Mouse (Mus musculus) c-Kit-negative CD71-positive TER-119-positive erythroid progenitor cells, embryonic 14.5 days (primary cell): ENCODE data around the gene Pomt1.

Source experiments
- DNase-seq: peaks from one replicate; pipeline ENCODE4 v3.0.0-alpha.2; 2013; ENCODE audit warnings: low read depth, low spot score

Pomt1 gene

DNA sequence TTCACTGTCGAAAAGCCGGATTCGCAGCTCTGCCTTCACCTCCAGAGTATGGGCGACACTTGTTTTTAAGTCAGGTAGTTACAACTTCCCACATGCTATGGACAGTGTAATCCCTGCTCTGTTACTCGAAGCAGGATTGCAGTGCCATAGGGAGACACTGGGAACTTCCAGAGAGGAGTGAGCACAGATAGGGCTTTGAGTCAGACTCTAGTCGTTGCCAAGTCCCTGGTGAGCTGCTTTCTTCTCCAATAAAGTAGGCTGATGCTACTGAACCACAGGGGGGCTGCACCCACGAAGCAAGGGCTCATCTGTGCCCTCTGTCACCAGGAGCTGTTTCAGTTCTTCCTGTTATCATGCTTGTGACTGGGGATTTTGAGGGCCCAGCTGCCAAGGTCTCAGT, 14.8 kb upstream of the Pomt1 start:
- no peak for DNase-seq

DNA sequence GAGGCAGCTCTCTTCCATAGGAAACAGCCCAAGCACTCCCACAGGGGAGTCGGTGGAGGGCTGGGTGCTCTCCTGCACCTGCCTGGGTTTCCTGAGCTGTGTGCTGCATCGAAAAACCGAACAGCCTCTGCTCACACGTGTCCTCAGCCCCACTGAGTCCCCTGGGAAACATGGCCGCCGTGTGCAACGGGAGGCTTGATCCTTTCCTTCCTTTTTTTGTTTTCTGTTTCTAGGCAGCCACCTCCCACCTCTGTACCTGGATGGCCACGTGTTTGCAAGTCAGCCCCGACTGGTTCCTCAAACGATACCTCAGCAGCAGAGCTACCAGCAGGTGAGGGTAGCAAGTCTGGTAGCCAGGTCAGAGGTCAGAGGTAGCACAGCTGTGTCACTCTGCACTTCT, 14.3 kb upstream of the Pomt1 start:
- no peak for DNase-seq

DNA sequence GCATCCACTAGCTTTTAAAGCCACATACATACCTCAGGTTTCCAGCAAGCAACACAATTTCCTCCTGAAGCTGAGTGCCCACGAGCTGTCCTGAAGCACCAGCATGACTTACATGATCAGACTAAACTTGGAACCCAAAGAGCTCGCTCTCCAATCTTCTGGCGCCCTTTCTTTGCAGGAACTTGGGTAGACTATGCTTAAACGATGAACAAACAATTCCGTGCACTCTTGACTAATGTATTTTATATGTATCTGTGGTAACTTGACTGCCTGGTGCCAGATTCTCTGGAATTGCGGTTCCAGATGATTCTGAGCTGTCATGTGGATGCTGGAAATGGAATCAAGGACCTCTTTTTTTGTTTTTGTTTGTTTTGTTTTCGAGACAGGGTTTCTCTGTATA, 957 bp upstream of the Pomt1 start:
- no peak for DNase-seq

DNA sequence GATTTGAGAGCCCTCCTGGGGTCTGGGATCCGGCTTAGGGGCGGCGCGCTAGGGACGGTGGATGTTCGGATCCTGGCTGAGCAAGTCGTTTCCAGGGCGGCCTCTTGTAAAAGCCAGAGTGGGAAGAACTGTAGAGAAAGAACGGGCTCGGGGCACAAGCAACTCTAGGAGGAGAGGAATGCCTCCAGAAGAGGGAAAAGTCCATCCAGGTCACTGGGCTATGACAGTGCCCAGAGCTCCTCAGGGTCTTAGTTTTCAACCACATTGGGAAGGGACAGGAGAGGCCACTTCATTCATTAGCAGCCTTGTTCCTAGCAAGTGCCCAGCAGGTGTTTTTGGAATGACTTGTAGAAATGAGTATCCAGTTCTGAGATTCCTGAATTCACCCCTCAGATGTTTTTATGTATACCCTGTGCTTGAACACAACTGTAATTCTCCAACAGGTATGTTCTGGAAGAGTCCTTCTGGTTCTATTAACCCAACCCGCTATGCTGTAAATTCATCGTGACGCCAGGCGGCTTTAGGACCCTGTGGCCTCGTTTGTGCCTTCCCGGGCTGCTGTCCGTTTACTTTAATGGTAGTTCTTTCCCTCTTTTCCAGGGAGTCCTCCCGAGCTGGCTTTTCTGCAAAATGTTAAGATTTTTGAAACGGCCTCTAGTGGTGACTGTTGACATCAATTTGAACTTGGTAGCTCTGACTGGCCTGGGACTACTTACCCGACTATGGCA, 534 bp downstream of the Pomt1 start:
- DNase-seq, result peak; percentile 47

DNA sequence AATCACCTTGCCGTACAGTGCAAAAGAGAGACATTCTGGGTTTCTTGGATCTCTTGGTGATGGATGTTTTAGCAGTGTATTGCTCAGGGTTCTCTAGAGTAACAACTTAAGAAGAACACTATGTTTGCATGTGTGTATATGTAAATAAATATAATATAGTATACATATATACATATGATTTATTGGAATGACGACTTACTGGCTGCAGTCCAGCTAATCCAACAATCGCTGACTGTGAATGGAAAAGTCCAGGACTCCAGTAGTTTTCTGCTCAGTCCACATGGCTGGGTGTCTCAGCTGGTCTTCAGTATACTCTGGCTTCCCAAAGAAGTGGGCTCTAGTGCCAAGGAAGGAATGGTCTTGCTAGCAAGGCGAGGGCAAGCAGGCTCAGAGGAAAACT, 1.2 kb downstream of the Pomt1 start:
- no peak for DNase-seq

DNA sequence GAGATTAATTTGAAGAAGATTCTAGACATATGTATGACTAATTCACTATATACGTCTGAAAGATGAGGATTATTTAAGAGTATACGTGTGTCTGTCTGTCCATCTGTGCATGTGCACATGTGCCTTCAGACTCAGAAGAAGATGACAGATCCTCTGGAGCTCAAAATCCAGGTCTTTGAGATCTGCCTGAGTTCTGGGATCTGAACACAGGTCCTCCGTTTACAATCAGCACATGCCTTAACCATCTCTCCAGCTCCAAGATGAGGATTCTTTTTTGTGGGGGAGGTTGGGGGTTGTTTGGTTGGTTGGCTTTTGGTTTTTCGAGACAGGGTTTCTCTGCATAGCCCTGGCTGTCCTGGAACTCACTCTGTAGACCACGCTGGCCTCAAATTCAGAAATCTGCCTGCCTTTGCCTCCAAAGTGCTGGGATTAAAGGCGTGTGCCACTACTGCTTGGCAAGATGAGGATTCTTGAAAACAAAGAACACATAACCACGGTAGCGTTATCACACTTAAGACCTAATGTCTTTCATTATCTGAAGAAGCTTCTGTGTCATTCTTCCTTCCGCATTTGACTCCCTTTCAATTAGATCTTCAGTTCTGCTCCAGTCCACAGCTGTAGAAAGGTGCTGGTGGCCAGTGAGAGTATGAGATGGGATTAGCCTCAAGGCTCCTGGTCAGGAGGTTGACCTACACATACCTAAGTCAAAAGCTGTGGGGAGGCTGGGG, 2.5 kb downstream of the Pomt1 start:
- no peak for DNase-seq

DNA sequence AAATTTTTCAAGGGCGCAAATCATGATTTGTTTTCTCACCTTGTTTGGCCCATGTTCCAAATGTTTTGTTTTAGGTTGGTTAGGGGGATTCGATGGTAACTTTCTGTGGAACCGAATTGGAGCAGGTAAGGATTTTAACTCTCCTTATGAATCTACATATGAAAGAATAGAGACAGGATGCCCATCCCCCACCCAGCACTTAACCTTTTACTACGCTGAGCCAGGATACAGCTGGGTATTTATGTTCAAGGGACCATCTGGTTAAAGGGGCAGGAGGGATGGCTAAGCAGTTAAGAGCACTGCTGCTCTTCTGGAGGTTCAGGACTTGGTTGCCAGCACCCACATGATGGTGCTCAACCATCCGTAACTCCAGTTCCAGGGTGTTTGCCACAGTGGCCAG, 4.2 kb downstream of the Pomt1 start:
- no peak for DNase-seq

DNA sequence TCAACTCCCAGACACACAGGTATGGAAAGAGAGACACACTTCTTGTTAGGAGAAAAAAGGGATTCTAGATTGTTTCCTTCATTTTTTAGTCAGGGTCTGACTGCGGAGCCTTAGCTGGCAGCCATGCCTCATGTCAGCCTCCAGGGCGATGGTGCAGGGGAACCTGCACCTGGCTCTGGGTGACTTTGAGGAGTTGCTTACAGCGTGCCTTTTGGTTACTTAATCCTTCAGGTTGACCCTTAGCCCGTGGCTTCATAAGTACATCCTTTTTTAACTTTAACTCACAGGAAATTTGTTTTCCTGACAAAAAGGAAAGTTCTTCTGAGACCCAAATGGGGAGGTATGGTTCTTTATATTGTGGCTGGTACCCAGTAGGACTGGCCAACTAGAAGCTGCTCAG, 6.6 kb downstream of the Pomt1 start:
- no peak for DNase-seq

DNA sequence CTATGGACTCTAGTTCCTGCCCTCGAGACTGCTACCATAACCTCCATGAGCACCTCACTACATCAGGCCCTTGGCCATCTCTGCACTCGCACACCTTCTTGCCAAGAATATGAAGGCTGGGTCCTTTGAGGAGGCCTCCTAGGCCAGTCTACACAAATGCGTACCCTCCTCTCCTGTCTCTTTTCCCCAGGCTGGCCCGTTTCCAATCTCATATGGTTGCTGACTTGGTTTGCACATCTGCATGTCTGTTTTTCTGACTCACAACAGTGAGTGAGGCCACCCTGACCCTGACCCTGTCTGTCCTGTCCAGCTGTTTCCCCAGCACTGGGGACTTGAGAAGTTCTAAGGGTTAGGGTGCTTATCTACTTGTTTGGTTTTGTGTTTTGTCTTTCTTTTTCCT, 10.4 kb downstream of the Pomt1 start:
- DNase-seq, result no peak

DNA sequence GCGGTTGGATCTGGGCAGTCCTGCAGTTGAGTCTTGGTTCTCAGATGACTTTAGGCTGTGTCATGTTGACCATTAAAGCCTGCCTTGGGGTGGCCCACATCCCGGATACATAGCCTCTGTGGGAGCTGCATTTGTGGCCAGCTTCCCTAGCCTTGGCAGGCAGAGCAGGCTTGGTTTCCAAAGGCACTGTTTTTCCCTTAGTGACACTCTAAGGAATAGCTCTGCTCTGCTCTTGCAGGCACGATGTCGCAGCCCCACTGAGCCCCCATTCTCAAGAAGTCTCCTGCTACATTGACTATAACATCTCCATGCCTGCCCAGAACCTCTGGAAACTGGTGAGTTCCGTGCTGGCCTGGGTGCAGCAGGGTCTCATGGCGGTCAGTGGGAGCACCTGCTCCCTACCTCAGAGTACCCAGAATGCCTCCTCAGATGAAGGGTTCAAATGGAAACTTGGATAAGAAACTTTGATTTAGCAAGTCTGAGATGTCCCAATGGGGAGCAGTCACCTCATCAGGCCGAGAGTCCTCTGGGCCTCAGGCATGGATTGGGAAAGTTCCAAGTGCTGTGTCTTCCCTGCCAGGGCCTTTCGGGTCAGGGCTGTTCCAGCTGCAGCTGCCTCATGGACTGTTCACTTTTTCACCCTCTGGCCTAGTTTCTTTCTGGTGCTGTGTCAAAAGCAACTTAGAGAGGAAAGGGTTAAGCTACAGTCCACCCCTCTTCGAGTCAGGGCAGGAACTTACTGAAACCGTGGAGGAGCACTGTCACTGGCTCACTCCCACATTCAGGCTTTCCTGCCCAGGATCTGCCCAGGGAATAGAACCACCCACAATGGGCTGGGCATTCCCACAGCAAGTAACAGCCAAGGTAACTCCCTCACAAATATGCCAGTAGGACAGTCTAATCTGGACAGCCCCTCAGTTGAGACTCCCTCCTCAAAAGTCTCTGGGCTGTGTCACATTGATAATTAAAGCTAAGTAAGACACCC, 12.3 kb downstream of the Pomt1 start:
- no peak for DNase-seq

DNA sequence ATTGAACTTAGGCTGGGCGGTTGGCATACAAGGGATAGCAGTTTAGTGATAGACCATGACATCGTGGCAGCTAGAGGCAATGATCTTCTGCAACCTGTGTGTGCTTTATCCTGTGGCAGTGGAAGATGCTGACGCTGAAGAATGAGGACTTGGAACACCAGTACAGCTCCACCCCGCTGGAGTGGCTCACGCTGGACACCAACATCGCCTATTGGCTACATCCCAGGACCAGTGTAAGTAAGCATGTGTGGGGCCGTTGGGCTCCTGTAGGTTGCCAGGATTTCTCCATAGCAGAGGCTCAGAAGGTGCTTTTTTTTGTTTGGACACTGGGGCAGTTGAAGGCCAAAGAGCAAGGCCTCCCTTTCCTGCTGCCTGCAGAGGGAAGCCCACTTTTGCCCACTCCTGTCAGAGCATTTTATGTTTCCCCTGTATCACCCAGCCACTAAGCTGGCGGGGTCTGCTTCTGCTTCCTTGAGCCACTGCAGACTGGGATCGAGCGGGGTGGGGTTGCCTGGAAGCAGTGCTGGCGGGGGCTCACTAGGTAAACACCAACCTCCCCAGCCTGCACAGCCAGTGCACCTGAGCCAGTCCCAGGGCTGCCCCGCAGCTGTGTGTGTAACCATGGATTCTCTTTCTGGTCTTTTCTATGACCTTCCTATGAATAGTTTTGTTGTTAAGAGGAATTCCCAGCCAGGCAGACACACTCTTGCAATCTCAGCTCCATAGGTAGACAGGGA, 15.6 kb downstream of the Pomt1 start:
- DNase-seq, result no peak

DNA sequence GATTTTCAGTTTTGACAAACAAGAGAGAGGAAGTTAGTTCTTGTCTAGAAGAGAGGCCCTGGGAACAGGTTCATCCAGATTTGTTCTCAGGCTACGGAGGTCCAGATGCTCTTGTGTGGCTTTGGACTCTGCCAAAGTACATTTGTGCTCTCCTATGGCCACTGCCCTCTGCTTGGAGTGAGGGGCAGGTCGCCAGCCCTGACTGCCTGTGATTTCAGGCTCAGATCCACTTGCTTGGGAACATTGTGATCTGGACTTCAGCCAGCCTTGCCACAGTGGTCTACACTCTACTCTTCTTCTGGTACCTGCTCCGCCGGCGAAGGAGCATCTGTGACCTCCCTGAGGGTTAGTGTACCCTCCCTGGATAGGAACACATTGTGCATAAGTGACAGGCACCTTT, 16.3 kb downstream of the Pomt1 start:
- no peak for DNase-seq

DNA sequence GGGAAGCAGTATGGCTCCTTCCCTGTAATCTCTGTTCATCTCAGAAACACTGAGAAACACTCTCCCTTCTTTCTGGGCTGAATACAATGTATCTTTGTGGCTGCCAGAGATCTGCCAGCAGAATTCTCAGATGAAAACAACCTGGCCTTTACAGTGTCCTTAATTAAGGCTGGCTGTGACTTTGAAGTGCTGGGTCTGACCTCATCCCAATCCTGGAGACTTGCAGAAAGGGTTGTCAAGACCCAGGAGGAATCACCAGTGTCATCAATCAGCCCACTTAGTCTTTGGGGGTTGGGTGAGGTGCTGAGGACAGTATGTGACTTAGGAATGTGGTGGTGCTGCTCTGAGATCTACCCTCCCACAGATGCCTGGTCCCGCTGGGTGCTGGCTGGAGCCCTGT, 17.0 kb downstream of the Pomt1 start:
- DNase-seq, result no peak

DNA sequence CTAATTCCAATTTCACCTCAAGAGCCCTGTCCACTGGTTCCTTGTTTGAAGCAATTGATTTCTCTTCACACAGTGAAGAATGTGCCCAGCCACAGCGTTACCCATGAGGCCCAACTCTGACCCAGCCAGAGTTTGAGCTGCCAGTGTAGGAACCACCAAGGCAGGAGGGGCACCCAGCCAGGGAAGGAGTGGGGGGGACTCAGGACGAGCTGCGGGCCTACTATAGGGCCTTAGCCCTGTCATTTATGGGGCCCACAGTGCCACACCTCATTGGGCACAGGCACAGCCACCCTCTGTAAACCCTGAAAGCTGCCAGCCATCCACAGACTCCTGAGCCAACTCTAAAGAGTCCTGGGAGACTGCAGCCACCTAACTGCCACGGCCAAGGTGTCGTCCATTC, 18.2 kb downstream of the Pomt1 start:
- DNase-seq, result no peak

DNA sequence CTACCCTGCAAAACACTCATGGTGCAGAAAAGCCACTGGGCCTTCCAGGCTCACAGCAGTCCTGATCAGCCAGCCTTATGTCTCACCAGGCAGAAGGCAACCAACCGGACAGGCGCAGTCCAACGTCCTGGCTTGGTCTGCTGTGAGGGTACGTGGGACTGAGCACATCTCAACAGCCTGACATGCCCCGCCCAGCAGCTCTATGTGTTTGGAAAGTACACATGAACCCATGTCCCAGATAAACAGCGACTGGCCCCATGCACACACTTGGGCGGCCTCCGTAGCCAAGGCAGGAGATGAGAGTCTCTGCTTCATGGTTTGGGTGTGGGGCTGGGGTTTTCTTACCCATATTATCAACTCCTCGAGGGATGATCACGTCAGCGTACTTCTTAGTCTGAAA, 19.9 kb downstream of the Pomt1 start:
- no peak for DNase-seq

DNA sequence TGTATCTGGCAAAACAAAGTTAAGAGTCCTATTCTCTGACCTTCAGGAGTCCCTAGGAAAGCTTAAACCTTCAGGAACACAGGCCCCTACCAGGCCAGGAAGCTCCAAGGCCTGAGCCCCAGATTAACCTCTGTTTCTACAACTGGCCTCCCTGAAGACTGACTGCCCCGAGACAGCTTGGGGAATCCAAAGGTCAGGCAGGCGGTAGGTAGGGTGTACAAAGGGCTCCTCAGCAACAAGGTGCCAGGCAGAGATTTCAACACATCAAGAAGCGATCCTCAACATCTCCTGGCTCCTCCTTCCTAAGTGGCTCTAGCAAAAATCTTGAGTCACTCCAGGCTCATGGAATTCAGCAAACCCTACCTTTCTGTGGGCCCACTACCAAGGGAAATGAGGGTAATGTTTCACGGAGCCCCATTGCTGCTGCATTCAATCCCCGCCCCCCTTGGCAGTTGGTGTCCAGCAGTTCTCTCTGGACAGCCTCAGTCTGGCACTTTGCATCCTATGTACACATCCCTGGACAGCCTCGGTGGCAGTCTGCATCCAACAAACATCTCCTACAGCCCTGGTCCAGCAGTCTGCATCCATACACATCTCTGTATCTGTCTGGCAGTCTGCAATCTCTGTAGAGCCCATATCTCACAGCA, 22.6 kb downstream of the Pomt1 start:
- no peak for DNase-seq

DNA sequence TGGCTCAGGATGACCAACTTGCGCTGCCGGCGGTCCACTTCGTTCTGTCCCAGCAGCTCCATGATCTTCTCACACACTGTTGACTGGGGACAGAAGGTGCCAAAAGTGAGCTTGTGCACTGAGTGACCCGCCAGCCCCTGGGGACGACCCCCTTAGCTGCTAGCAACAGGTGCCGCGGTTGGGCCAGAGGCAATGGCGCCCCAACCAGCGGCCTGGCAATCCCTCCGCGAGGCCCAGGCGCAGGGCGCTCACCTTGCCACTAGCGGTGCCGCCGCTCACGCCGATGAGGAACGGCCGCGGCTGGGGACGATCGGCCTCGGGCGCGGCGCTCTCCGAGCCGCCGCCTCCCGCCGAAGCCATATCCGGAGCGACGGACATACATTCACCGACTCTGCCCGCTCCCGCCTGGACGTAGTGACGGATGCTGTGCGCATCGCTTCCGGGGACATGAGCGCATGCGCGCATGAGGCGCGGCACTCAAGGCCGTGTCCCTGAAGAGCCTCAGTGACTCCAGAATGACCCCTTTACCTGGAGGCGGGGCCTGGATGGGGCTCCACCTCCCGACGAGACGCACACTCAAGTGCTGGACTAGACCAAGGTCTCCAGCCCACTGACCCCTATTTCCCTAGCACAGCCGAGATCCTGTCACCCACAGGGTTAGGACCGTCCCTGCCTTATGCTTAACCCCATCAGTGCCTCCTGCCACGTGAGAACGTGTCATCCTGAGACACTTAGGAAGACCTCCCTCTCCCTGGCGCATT, 23.4 kb downstream of the Pomt1 start, which contains the start of gene Uck1:
TSS of gene Uck1 (minus strand) at position 503 of the 761 bp plus-strand sequence.
- DNase-seq, result peak; percentile 87

DNA sequence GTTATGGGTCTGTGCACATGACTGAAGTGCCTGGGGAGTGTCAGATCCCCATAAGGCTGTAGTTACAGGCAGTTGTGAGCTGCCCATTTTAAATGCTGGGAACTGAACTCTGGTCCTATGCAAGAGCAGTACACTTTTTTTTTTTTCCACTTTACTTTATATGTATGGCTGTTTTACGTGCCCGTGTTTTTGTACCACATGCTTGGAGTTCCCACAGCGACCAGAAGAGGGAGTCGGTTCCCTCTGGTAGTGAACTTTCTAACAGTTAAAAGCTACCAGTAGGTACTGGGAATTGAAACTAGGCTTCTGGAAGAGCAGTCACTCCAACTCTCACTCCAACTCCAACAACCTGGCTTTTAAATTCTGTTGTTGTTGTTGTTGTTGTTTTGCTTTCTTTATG, 24.2 kb downstream of the Pomt1 start:
- peak; percentile 57 for DNase-seq

DNA sequence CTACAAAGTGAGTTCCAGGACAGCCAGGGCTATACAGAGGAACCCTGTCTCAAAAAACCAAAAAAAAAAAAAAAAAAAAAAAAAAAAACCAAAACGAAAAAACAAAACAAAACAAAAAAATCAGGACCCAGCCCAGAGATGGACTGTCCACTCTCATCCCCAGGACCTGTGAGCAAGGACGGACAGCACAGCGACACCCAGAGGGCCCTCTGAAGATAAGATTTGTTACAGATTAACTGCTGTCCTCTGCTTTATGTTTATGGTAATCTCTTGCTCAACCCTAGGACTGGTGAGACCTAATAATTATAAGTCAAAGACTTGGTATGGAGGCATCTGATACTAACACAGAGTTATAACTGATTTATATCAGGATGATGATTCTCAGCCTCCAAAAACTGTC, 39.4 kb downstream of the Pomt1 start:
- DNase-seq, result no peak

DNA sequence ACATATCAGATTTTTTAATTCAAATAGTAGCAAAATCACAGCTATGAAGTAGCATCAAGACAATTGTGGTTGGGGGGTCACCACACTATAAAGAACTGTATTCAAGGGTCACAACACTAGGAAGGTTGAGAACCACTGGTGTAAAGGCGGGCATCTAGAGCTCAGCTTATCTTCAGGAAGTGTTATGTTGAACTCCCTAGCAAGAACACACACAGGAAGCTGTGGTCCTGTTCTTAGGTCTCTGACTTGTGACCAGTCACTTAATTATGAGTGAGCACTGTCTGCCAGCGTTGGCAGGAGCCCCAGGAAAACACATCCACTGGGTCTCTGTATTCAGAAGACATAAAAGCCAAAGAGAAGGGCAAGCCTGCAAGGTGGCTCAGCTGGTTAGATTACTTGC, 45.9 kb downstream of the Pomt1 start:
- DNase-seq, result no peak
